Mouse (Mus musculus) hindbrain, embryonic 14.5 days (tissue): ENCODE results near the gene Sprr2a1. TPM values are rescaled to one million over a fixed set of nuclear protein-coding genes. Genes with fewer than 3 reads are reported as not detected.
A peak's percentile ranks its signal among the peaks of the same experiment; 100 is the strongest.
"Not testable (repeated sequence)": the region's sequence is repeated elsewhere in the genome, so short reads cannot be mapped to it uniquely, and the experiment has no call there.

ENCODE experiments used
- ATAC-seq: fragments of 200-750 bp; cut with Nextera tagmentation; 2 replicates; pipeline ENCODE4 v1.8.0; 2017; ENCODE audit warnings: moderate number of reproducible peaks, mild to moderate bottlenecking, moderate TSS enrichment, moderate library complexity; ENCODE audit not compliant: low FRiP score
- DNase-seq: peaks from one replicate; pipeline ENCODE4 v3.0.0-alpha.2; 2015; ENCODE audit warnings: low spot score
- H3K27ac ChIP-seq: fragments of 300-500 bp; sonication (generic); 2 replicates; pipeline ENCODE4 v1.5.1; 2014; ENCODE audit warnings: mild to moderate bottlenecking, moderate library complexity
- H3K27me3 ChIP-seq: fragments of 300-500 bp; sonication (generic); 2 replicates; pipeline ENCODE4 v1.6.1; 2014; ENCODE audit warnings: mild to moderate bottlenecking, low read length, mixed read lengths; ENCODE audit not compliant: control insufficient read depth, insufficient read depth
- H3K36me3 ChIP-seq: fragments of 300-500 bp; sonication (generic); replicated peaks from 2 replicates; pipeline ENCODE4 v1.6.1; 2014; ENCODE audit not compliant: control insufficient read depth, insufficient read depth
- H3K4me1 ChIP-seq: fragments of 300-500 bp; sonication (generic); replicated peaks from 2 replicates; pipeline ENCODE4 v1.6.1; 2014; ENCODE audit warnings: antibody characterized with exemption, low read length, mixed read lengths; ENCODE audit not compliant: control insufficient read depth, insufficient read depth
- H3K4me2 ChIP-seq: fragments of 300-500 bp; sonication (generic); replicated peaks from 2 replicates; pipeline ENCODE4 v1.6.1; 2014; ENCODE audit warnings: mild to moderate bottlenecking, moderate library complexity
- H3K4me3 ChIP-seq: fragments of 300-500 bp; sonication (generic); replicated peaks from 2 replicates; pipeline ENCODE4 v1.5.1; 2014; ENCODE audit warnings: mild to moderate bottlenecking, low read length
- H3K9ac ChIP-seq: fragments of 300-500 bp; sonication (generic); 2 replicates; pipeline ENCODE4 v1.6.1; 2014
- H3K9me3 ChIP-seq: fragments of 300-500 bp; sonication (generic); 2 replicates; pipeline ENCODE4 v1.6.1; 2016; ENCODE audit warnings: low read length; ENCODE audit not compliant: control insufficient read depth
- WGBS: fragments of 180-500 bp; shearing (Covaris S2); extraction: QIAGEN DNeasy Blood & Tissue Kit; methylation state at CpG from one replicate; pipeline ENCODE4 v1.1.7; 2014; 5-methylcytosine and 5-hydroxymethylcytosine counted together
- polyA plus RNA-seq: library from polyadenylated mRNA; unstranded; fragments of >200 nt; fragmentation: Nextera tagmentation; extraction: Ambion mirVana; gene quantifications from 2 replicates; pipeline ENCODE4 v1.2.1, GENCODE M21; 2014

Sprr2a1 gene
- polyA plus RNA-seq, 1 experiment from 2014 or later, result not detected

DNA sequence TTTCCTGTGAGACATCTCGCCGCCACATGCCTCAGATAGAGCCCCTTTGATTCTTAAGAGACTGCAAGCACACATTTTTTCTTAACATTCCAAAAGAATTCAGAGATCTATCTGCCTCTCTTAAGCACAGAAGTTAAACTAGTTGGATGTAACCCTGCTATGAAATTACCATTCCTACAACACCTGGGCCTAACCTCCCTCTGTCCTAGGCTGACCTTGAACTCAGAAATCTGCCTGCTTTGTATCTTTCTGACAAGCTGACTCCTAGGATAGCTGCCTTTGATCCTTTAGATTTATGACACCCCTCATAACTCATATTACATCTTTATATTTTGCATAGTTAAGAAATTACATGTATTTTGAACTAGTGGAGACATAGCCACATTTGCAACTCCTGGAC lies 47.9 kb downstream of the Sprr2a1 start:
- H3K9me3 ChIP-seq, H3K4me1 ChIP-seq, H3K36me3 ChIP-seq, H3K27ac ChIP-seq, DNase-seq, H3K9ac ChIP-seq, H3K4me3 ChIP-seq, H3K27me3 ChIP-seq, H3K4me2 ChIP-seq: not testable (repeated sequence)
- ATAC-seq, result 0 out of 2 replicates have a peak, but pooled peaks have one; percentile 33
- no CpG with 5 or more reads among the region's 2 CpGs for WGBS

Other genes starting within 250 kb of the Sprr2a1 start
- gene Pglyrp3, start 201.2 kb upstream of the Sprr2a1 start, polyA plus RNA-seq, result not detected in 2 replicates
- gene Lor, start 132.7 kb upstream of the Sprr2a1 start, polyA plus RNA-seq, result 6.0 and 7.3 TPM in 2 replicates
- not detected in 2 replicates for gene Prr9, start 91.9 kb upstream of the Sprr2a1 start, polyA plus RNA-seq
- gene Lelp1, start 73.1 kb upstream of the Sprr2a1 start, polyA plus RNA-seq, result not detected in 2 replicates
- not detected in 2 replicates for gene Sprr2a2, start 121 bp downstream of the Sprr2a1 start, polyA plus RNA-seq
- gene Sprr2a3, start 69.6 kb downstream of the Sprr2a1 start, polyA plus RNA-seq, result not detected in 2 replicates
- gene Sprr2b, start 100.8 kb downstream of the Sprr2a1 start, polyA plus RNA-seq, result 0.27 TPM in 1 of 2 replicates, not detected in the other
- gene Sprr2d, start 123.3 kb downstream of the Sprr2a1 start, polyA plus RNA-seq, result not detected in 2 replicates
- not detected in 2 replicates for gene Sprr2e, start 136.3 kb downstream of the Sprr2a1 start, polyA plus RNA-seq
- not detected in 2 replicates for gene Sprr2f, start 149.4 kb downstream of the Sprr2a1 start, polyA plus RNA-seq
- not detected in 2 replicates for gene Sprr2h, start 169.9 kb downstream of the Sprr2a1 start, polyA plus RNA-seq
- not detected in 2 replicates for gene Sprr2i, start 192.2 kb downstream of the Sprr2a1 start, polyA plus RNA-seq
- gene Sprr2j-ps, start 202.3 kb downstream of the Sprr2a1 start, polyA plus RNA-seq, result not detected in 2 replicates
- gene Gm9774, start 213.6 kb downstream of the Sprr2a1 start, polyA plus RNA-seq, result 6.2 and 7.5 TPM in 2 replicates
- not detected in 2 replicates for gene Sprr2k, start 216.8 kb downstream of the Sprr2a1 start, polyA plus RNA-seq
- gene Sprr1b, start 223.0 kb downstream of the Sprr2a1 start, polyA plus RNA-seq, result not detected in 2 replicates
- gene Sprr3, start 242.9 kb downstream of the Sprr2a1 start, polyA plus RNA-seq, result not detected in 2 replicates